Mouse (Mus musculus) brown adipose tissue, adult 24 weeks (tissue): ENCODE measurements around the gene Gm11236. TPM values are rescaled to one million over a fixed set of nuclear protein-coding genes. Genes with fewer than 3 reads are reported as not detected.
"Not testable (repeated sequence)": the region's sequence is repeated elsewhere in the genome, so short reads cannot be mapped to it uniquely, and the experiment has no call there.

Source experiments
- H3K27ac ChIP-seq: fragments of 200-500 bp; replicated peaks from 2 replicates; pipeline ENCODE4 v1.5.1; 2012; ENCODE audit warnings: low read depth, mild to moderate bottlenecking, low read length
- H3K4me1 ChIP-seq: fragments of 200-500 bp; 2 replicates; pipeline ENCODE4 v1.6.1; 2012; ENCODE audit warnings: low read length, mixed read lengths; ENCODE audit not compliant: control insufficient read depth, insufficient read depth, insufficient read length
- H3K4me3 ChIP-seq: fragments of 200-500 bp; 2 replicates; pipeline ENCODE4 v1.5.1; 2012; ENCODE audit warnings: low read depth, mild to moderate bottlenecking, low read length, moderate library complexity; ENCODE audit not compliant: insufficient read depth
- polyA plus RNA-seq: library from polyadenylated mRNA; stranded (reverse); fragments of >200 nt; gene quantifications from 2 replicates; pipeline ENCODE4 v1.2.4, GENCODE M21; 2012; ENCODE audit not compliant: missing spikeins, insufficient read depth, insufficient read length

Gm11236 gene
- polyA plus RNA-seq: not detected in 2 replicates

DNA sequence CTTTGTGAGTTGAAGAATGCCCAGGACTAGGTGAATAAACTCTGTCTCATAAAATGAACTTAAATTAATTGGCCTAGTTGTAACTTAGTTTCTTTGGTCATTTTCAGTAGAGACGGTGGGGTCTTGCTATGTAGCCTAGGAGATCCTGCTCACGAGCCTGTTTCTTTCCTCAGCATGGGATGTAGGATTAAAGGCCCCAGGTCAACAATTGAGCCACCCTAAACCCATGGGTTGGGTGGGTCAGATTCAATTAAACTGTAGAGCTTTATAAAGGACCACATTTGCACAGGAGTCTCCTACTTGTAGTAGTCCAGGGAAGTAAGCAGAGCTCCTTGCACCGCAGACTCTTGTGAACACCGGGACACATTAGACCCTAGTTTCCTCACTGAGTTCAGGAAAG, at the start of gene Gm11236:
Gene Gm11236, plus strand, starts transcription at position 301 of the 400 bp plus-strand sequence.
- H3K4me3 ChIP-seq, H3K27ac ChIP-seq, H3K4me1 ChIP-seq: not testable (repeated sequence)

DNA sequence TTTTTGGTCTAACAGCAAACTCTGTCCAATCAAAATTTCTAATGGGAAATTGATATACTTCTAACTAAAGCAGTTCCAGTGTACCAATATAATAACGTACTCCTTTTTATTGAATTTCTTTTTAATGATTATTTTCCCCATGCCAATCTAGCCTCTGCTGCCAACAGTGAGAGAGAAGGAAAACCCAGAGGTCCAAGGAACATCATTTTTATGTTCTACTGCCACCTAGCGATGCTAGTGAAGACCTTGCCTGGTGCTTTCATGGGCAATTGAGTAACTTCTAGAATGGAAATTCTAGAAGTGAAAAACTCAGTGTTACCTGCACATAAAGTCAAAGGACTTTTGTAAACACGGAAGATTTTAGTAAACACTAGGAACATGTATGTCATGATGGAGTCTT, 38.7 kb upstream of the Gm11236 start:
- no peak overlapping the region for H3K4me3 ChIP-seq
- no peak overlapping the region for H3K27ac ChIP-seq
- H3K4me1 ChIP-seq: no peaks in the 10 kb centered on the region

DNA sequence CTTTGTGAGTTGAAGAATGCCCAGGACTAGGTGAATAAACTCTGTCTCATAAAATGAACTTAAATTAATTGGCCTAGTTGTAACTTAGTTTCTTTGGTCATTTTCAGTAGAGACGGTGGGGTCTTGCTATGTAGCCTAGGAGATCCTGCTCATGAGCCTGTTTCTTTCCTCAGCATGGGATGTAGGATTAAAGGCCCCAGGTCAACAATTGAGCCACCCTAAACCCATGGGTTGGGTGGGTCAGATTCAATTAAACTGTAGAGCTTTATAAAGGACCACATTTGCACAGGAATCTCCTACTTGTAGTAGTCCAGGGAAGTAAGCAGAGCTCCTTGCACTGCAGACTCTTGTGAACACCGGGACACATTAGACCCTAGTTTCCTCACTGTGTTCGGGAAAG, 30.3 kb upstream of the Gm11236 start, which contains the start of gene Gm11238:
Gene Gm11238, plus strand, starts transcription at position 301 of the 400 bp plus-strand sequence.
- H3K4me1 ChIP-seq, H3K27ac ChIP-seq, H3K4me3 ChIP-seq: not testable (repeated sequence)

DNA sequence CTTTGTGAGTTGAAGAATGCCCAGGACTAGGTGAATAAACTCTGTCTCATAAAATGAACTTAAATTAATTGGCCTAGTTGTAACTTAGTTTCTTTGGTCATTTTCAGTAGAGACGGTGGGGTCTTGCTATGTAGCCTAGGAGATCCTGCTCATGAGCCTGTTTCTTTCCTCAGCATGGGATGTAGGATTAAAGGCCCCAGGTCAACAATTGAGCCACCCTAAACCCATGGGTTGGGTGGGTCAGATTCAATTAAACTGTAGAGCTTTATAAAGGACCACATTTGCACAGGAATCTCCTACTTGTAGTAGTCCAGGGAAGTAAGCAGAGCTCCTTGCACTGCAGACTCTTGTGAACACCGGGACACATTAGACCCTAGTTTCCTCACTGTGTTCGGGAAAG, 15.2 kb upstream of the Gm11236 start, which contains the start of gene Gm11237:
Gene Gm11237, plus strand, starts transcription at position 301 of the 400 bp plus-strand sequence.
- not testable (repeated sequence) for H3K4me3 ChIP-seq, H3K4me1 ChIP-seq, H3K27ac ChIP-seq

DNA sequence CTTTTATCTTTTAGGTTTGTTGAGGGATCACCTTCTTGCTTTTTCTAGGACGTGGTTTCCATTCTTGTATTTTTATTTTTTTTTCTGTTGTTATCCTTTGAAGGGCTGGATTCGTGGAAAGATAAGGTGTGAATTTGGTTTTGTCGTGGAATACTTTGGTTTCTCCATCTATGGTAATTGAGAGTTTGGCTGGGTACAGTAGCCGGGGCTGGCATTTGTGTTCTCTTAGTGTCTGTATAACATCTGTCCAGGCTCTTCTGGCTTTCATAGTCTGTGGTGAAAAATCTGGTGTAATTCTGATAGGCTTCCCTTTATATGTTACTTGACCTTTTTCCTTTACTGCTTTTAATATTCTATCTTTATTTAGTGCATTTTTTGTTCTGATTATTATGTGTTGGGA, 23.9 kb downstream of the Gm11236 start:
- not testable (repeated sequence) for H3K27ac ChIP-seq, H3K4me3 ChIP-seq, H3K4me1 ChIP-seq

DNA sequence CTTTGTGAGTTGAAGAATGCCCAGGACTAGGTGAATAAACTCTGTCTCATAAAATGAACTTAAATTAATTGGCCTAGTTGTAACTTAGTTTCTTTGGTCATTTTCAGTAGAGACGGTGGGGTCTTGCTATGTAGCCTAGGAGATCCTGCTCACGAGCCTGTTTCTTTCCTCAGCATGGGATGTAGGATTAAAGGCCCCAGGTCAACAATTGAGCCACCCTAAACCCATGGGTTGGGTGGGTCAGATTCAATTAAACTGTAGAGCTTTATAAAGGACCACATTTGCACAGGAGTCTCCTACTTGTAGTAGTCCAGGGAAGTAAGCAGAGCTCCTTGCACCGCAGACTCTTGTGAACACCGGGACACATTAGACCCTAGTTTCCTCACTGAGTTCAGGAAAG, 30.1 kb downstream of the Gm11236 start, which contains the start of gene Gm11239:
Gene Gm11239, plus strand, starts transcription at position 301 of the 400 bp plus-strand sequence.
- not testable (repeated sequence) for H3K4me1 ChIP-seq, H3K4me3 ChIP-seq, H3K27ac ChIP-seq

DNA sequence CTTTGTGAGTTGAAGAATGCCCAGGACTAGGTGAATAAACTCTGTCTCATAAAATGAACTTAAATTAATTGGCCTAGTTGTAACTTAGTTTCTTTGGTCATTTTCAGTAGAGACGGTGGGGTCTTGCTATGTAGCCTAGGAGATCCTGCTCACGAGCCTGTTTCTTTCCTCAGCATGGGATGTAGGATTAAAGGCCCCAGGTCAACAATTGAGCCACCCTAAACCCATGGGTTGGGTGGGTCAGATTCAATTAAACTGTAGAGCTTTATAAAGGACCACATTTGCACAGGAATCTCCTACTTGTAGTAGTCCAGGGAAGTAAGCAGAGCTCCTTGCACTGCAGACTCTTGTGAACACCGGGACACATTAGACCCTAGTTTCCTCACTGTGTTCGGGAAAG, 45.3 kb downstream of the Gm11236 start, which contains the start of gene Gm428:
Gene Gm428, plus strand, starts transcription at position 301 of the 400 bp plus-strand sequence.
- not testable (repeated sequence) for H3K4me3 ChIP-seq, H3K4me1 ChIP-seq, H3K27ac ChIP-seq

Other genes with a start within 250 kb of the Gm11236 start
- not detected in 2 replicates for gene Gm11487, start 233.0 kb upstream of the Gm11236 start, polyA plus RNA-seq
- gene Gm11238, start 30.2 kb upstream of the Gm11236 start, polyA plus RNA-seq: not detected in 2 replicates
- not detected in 2 replicates for gene Gm11237, start 15.1 kb upstream of the Gm11236 start, polyA plus RNA-seq
- gene Gm11239, start 30.2 kb downstream of the Gm11236 start, polyA plus RNA-seq: not detected in 2 replicates
- gene Gm428, start 45.4 kb downstream of the Gm11236 start, polyA plus RNA-seq: not detected in 2 replicates
- not detected in 2 replicates for gene Rasef, start 152.9 kb downstream of the Gm11236 start, polyA plus RNA-seq
- not detected in 2 replicates for gene Gm11758, start 238.1 kb downstream of the Gm11236 start, polyA plus RNA-seq